Mouse (Mus musculus) sigmoid colon, adult 10 weeks (tissue): ENCODE results near the gene Prdm15. TPM values are rescaled to one million over a fixed set of nuclear protein-coding genes. Genes with fewer than 3 reads are reported as not detected.

Experiments
- polyA plus RNA-seq: library from polyadenylated mRNA; stranded (reverse); fragments of 350-450 nt; fragmentation: Illumina TruSeq; extraction: RNeasy Lipid Tissue Mini Kit (QIAGEN cat#74804); gene quantifications from one replicate; pipeline ENCODE4 v1.2.3, GENCODE M21; 2014; ENCODE audit warnings: low read depth, low replicate concordance

Prdm15 gene
- 10.5 TPM for polyA plus RNA-seq

GRCm38 (mm10) chr16:97851741-97852319 lies at the start of gene Prdm15:
TSS of gene Prdm15 (minus strand) at chr16:97851850.

GRCm38 (mm10) chr16:97763061-97763989 lies 88.3 kb downstream of the Prdm15 start, which contains the start of gene Ripk4:
TSS of gene Ripk4 (minus strand) at chr16:97763787.

Other genes starting within 250 kb of the Prdm15 start
- 275 TPM for gene Tmprss2, start 240.7 kb downstream of the Prdm15 start, polyA plus RNA-seq
- 15.7 TPM for gene Ripk4, start 88.1 kb downstream of the Prdm15 start, polyA plus RNA-seq
- gene C2cd2, start 110.7 kb upstream of the Prdm15 start, polyA plus RNA-seq: 10.9 TPM
- 8.5 TPM for gene Zbtb21, start 110.8 kb upstream of the Prdm15 start, polyA plus RNA-seq
- gene B230307C23Rik, start 145.5 kb upstream of the Prdm15 start, polyA plus RNA-seq: 54.0 TPM
- 17.3 TPM for gene A630089N07Rik, start 230.6 kb upstream of the Prdm15 start, polyA plus RNA-seq